ENCODE assay signal across 8 mouse cellular contexts in the genomic region with DNA sequence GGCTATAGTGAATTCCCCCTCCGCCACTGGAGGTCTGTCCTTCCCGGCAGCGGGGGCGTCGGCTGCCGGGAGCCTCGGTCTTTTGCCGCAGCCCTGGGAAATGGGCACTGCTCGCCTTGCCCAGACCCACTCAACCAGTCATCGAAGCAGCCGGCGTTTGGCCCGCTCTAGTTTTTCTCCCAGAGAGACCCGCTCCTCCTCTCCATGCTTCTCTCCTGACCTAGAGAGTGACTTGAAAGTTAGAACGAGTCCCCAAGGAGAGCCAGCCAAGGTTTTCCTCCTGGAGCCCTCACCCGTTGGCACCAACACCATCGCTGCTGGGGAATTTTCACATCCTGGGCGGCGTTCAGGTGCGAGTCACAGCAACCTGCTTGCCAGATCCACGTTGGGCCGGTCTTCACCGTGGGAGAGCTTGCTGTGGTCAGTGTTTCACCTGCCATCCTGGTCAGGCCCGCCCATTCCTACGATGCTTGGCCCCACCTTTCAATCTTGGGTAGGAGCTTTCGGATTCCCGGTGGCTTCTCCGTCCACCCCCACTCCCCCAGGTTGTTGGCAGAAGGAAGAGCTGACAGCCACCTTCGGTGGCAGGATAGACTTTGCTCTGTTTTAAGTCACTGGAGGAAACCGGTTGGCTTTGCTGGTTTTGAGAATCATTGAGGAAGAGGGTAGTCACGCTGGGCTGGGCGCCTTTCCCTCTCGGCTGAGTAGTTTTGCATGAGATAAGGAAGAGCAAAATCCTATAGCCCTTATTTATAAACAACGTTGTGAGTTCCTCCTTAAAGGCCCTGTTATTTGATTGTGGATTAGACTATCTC. TPM values are rescaled to one million over a fixed set of nuclear protein-coding genes. Genes with fewer than 3 reads are reported as not detected.
A peak's percentile ranks its signal among the peaks of the same experiment; 100 is the strongest.
DNase-seq lines count a peak whose midpoint lies in the region; ATAC-seq lines count a peak whose summit lies in the region.

No protein-coding gene starts in this region.

- ATAC-seq in CD4-positive, CD25-positive, alpha-beta regulatory T cell, adult 4 months: no peak
- no peak for ATAC-seq in heart, embryonic 14.5 days (ENCODE audit: insufficient number of reproducible peaks, insufficient read depth, low FRiP score, low read depth)

- peak; percentile 42 for DNase-seq in CD4-positive, CD25-positive, alpha-beta regulatory T cell, adult 2 months (ENCODE audit: low read depth, low spot score)
- DNase-seq in CD4-positive helper T cell, adult 2 months (ENCODE audit: low read depth, low spot score): peak; percentile 32
- DNase-seq in cerebellum, adult 9-10 months: peak; percentile 80
- DNase-seq in kidney, postnatal 36 days: peak; percentile 88 to 93
- peak; percentile 41 for DNase-seq in lung, postnatal 25 days (ENCODE audit: low spot score)
- peak; percentile 71 for DNase-seq in splenic B cell, adult 2 months (ENCODE audit: low read depth, low spot score)

- 0 out of 2 replicates have a peak, but pooled peaks cover 3% of the 10 kb centered on the region for H3K36me3 ChIP-seq in heart, embryonic 14.5 days (ENCODE audit: control insufficient read depth, insufficient read depth, low read length)
- no peaks in the 10 kb centered on the region for H3K36me3 ChIP-seq in splenic B cell, adult 2 months (ENCODE audit: control insufficient read depth, insufficient read depth, low read length, poor library complexity, severe bottlenecking)

- H3K4me3 ChIP-seq in heart, embryonic 14.5 days (ENCODE audit: control insufficient read depth in 1 of 2, insufficient read depth in 1 of 2, low read depth in 1 of 2, low read length in 2 of 2): peak overlapping the region; percentile 66 to 90

- peak overlapping the region; percentile 97 for H3K4me2 ChIP-seq in heart, embryonic 14.5 days (ENCODE audit: low read length)

- H3K4me1 ChIP-seq in heart, embryonic 14.5 days (ENCODE audit: control insufficient read depth in 2 of 2, insufficient read depth in 2 of 2, low read length in 2 of 2): peaks cover 49 to 53% of the 10 kb centered on the region in 2 experiments

- H3K27ac ChIP-seq in heart, embryonic 14.5 days (replicated peaks in 1 of 2; ENCODE audit: control insufficient read depth in 1 of 2, insufficient read depth in 1 of 2, low read depth in 2 of 2, low read length in 2 of 2): peak overlapping the region in 1 of 2 experiments; percentile 95; a peak in 2 of 4 replicates

- WGBS in heart, embryonic 14.5 days: 2% methylated on average over 28 of the region's 34 CpGs

- H3K9me3 ChIP-seq in heart, embryonic 14.5 days (ENCODE audit: control insufficient read depth, low read length): no peaks in the 10 kb centered on the region

- peak overlapping the region; percentile 94 for H3K9ac ChIP-seq in heart, embryonic 14.5 days (ENCODE audit: low read length)

- H3K27me3 ChIP-seq in heart, embryonic 14.5 days (ENCODE audit: control insufficient read depth, insufficient read depth, low read length): no peaks in the 10 kb centered on the region
- H3K27me3 ChIP-seq in splenic B cell, adult 2 months (ENCODE audit: control insufficient read depth, insufficient read depth, low read length, poor library complexity, severe bottlenecking): no peaks in the 10 kb centered on the region

RNA-seq across cellular contexts. Expression of gene Stk40, which starts 0.7 kb away (rescaled TPM):
- polyA plus RNA-seq in CD4-positive, CD25-positive, alpha-beta regulatory T cell, adult 4 months (2017; shearing (Covaris generic)): 10 to 100 TPM; 11.4 to 23.2 TPM
- polyA plus RNA-seq in heart, embryonic 14.5 days (2014; fragmentation: Nextera tagmentation; extraction: Ambion mirVana): 13.1 and 17.8 TPM in 2 replicates

RNA-seq across cellular contexts. Expression of gene Lsm10, which starts 8.0 kb away (rescaled TPM):
- 10 to 100 TPM; 68.6 to 76.0 TPM for polyA plus RNA-seq in CD4-positive, CD25-positive, alpha-beta regulatory T cell, adult 4 months (2017; shearing (Covaris generic))
- 45.4 and 49.1 TPM in 2 replicates for polyA plus RNA-seq in heart, embryonic 14.5 days (2014; fragmentation: Nextera tagmentation; extraction: Ambion mirVana)

RNA-seq across cellular contexts. Expression of gene Eva1b, which starts 43.1 kb away (rescaled TPM):
- polyA plus RNA-seq in CD4-positive, CD25-positive, alpha-beta regulatory T cell, adult 4 months (2017; shearing (Covaris generic)): 10 to 100 TPM; 10.5 to 12.7 TPM
- 31.8 and 33.9 TPM in 2 replicates for polyA plus RNA-seq in heart, embryonic 14.5 days (2014; fragmentation: Nextera tagmentation; extraction: Ambion mirVana)

RNA-seq across cellular contexts. Expression of gene Oscp1, which starts 46.1 kb away (rescaled TPM):
- polyA plus RNA-seq in CD4-positive, CD25-positive, alpha-beta regulatory T cell, adult 4 months (2017; shearing (Covaris generic)): under 1 TPM in 1 of 2 experiments, not detected in 1; 0.70 TPM
- polyA plus RNA-seq in heart, embryonic 14.5 days (2014; fragmentation: Nextera tagmentation; extraction: Ambion mirVana): 4.6 and 6.4 TPM in 2 replicates

RNA-seq across cellular contexts. Expression of gene Mrps15, which starts 57.7 kb away (rescaled TPM):
- polyA plus RNA-seq in CD4-positive, CD25-positive, alpha-beta regulatory T cell, adult 4 months (2017; shearing (Covaris generic)): 10 to 100 TPM; 49.0 to 58.9 TPM
- polyA plus RNA-seq in heart, embryonic 14.5 days (2014; fragmentation: Nextera tagmentation; extraction: Ambion mirVana): 132 and 151 TPM in 2 replicates

Comparison
In these comparisons a context has a peak if more than half of its experiments do, and no peak if none do; other contexts are left out.
1. DNase-seq: peak in every context shown above with its lines; median percentile 90 in kidney, postnatal 36 days; 80 in cerebellum, adult 9-10 months; 71 in splenic B cell, adult 2 months; 42 in CD4-positive, CD25-positive, alpha-beta regulatory T cell, adult 2 months; 41 in lung, postnatal 25 days; 32 in CD4-positive helper T cell, adult 2 months.